Mouse (Mus musculus) neural tube, embryonic 11.5 days (tissue): ENCODE measurements around the gene Igfbp4. TPM values are rescaled to one million over a fixed set of nuclear protein-coding genes. Genes with fewer than 3 reads are reported as not detected.

ENCODE experiments used
- ATAC-seq: fragments of 200-750 bp; cut with Nextera tagmentation; 2 replicates; pipeline ENCODE4 v1.8.0; 2017; ENCODE audit warnings: moderate number of reproducible peaks, mild to moderate bottlenecking, moderate TSS enrichment, moderate library complexity; ENCODE audit not compliant: insufficient read depth, low FRiP score, low TSS enrichment
- DNase-seq: peaks from one replicate; pipeline ENCODE4 v3.0.0-alpha.2; 2015; ENCODE audit warnings: low spot score
- H3K27ac ChIP-seq: fragments of 300-500 bp; sonication (generic); 2 replicates; pipeline ENCODE4 v1.5.1; 2014; ENCODE audit warnings: low read depth, mild to moderate bottlenecking, low read length
- H3K27me3 ChIP-seq: fragments of 300-500 bp; sonication (generic); 2 replicates; pipeline ENCODE4 v1.6.1; 2014; ENCODE audit warnings: mild to moderate bottlenecking, low read length, mixed read lengths; ENCODE audit not compliant: control insufficient read depth, insufficient read depth
- H3K36me3 ChIP-seq: fragments of 300-500 bp; sonication (generic); 2 replicates; pipeline ENCODE4 v1.6.1; 2014; ENCODE audit warnings: mild to moderate bottlenecking, low read length, moderate library complexity, mixed read lengths; ENCODE audit not compliant: control insufficient read depth, insufficient read depth
- H3K4me1 ChIP-seq: fragments of 300-500 bp; sonication (generic); 2 replicates; pipeline ENCODE4 v1.6.1; 2014; ENCODE audit warnings: low read length, mixed read lengths; ENCODE audit not compliant: control insufficient read depth, insufficient read depth
- H3K4me2 ChIP-seq: fragments of 300-500 bp; sonication (generic); 2 replicates; pipeline ENCODE4 v1.6.1; 2014; ENCODE audit warnings: low read depth, mild to moderate bottlenecking, moderate library complexity
- H3K4me3 ChIP-seq: fragments of 300-500 bp; sonication (generic); 2 replicates; pipeline ENCODE4 v1.5.1; 2014; ENCODE audit warnings: low read depth, low read length
- H3K9ac ChIP-seq: fragments of 300-500 bp; sonication (generic); 2 replicates; pipeline ENCODE4 v1.6.1; 2014; ENCODE audit warnings: mild to moderate bottlenecking, low read length
- H3K9me3 ChIP-seq: fragments of 300-500 bp; sonication (generic); 2 replicates; pipeline ENCODE4 v1.6.1; 2016; ENCODE audit warnings: low read length; ENCODE audit not compliant: control insufficient read depth
- WGBS: fragments of 180-500 bp; shearing (Covaris S2); extraction: QIAGEN DNeasy Blood & Tissue Kit; methylation state at CpG from one replicate; pipeline ENCODE4 v1.1.7; 2014; 5-methylcytosine and 5-hydroxymethylcytosine counted together
- polyA plus RNA-seq: library from polyadenylated mRNA; unstranded; fragments of >200 nt; fragmentation: Nextera tagmentation; extraction: Ambion mirVana; gene quantifications from 2 replicates; pipeline ENCODE4 v1.2.1, GENCODE M21; 2014

The Igfbp4 gene
- polyA plus RNA-seq, 1 experiment from 2014 or later, result 365 TPM

DNA sequence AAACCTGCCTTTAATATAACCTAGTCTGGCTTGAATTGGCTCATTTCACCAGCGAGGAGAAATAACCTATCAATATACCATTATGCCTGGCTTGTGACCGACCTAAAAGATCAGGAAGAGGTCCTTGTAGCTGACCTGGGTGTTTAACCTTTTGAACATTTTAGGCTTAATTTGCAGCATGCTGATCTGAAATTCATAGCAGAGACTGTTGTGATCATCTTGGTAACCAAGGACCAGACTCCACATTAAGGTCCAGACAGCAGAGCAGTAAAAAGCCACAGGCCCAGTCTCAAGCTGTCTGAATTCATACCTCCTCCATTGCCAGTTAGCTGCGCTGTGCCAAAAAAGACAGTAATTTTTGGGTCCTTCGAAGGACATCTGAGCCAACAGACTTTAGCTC is 54.7 kb downstream of the Igfbp4 start:
- H3K4me2 ChIP-seq, result no peak overlapping the region
- DNase-seq, result no peak
- no peaks in the 10 kb centered on the region for H3K27me3 ChIP-seq
- H3K27ac ChIP-seq, result no peak overlapping the region
- H3K4me3 ChIP-seq, result no peak overlapping the region
- no peaks in the 10 kb centered on the region for H3K9me3 ChIP-seq
- H3K36me3 ChIP-seq, result no peaks in the 10 kb centered on the region
- no peak for ATAC-seq
- no peaks in the 10 kb centered on the region for H3K4me1 ChIP-seq
- WGBS, result 71% methylated on average over 4 of the region's 4 CpGs
- no peak overlapping the region for H3K9ac ChIP-seq

- Histone ChIP-seq H3K4me1 (no peaks in the 10 kb centered on the region), H3K9ac (no peak overlapping the region), H3K9me3 (no peaks in the 10 kb centered on the region), H3K27me3 (no peaks in the 10 kb centered on the region), H3K27ac (no peak overlapping the region), H3K36me3 (no peaks in the 10 kb centered on the region), H3K4me2 (no peak overlapping the region), H3K4me3 (no peak overlapping the region)
- DNase-seq, result no peak
- ATAC-seq, result no peak
- 81% methylated on average over 4 of the region's 4 CpGs for WGBS
Observed at GRCm38 (mm10) chr11:99096417-99096816, 55.4 kb downstream of the Igfbp4 start.

DNA sequence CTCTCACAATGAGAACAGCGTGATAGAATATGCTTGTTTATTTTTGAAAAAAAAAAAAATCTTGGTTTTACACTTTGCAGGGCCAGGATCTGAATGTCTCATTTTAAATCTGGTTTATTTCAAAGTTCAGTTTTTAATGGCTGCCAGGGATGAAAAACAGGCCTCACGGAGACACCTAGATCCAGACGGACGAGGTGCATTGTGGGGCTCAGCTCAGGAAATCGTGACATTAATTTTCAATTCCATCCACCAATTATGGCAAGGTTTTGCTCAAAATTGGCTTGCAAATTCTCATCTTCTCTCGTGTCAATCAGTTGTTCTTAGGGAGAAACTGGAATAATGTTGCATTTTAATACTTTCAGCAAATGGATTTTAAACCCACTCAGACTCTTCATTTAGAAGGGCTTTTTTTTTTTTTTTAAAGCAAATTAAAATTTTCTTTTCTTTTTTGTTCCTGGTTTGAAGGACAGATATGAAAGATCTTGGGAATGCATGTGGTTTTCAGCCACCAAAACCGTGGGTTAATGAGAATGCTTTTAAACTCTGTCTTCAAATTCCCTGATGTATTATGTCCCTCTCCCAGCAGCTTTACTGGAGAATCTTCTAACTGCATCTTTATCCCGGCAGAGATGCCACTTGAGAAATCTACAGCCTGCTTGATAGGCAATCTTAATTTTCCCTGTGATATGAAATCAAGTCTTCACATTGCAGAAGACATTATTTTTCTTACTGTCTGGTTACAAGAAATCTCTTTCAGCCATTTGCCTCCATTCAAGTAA is 56.1 kb downstream of the Igfbp4 start:
- H3K4me1 ChIP-seq, result no peaks in the 10 kb centered on the region
- no peak overlapping the region for H3K4me2 ChIP-seq
- no peaks in the 10 kb centered on the region for H3K27me3 ChIP-seq
- no peaks in the 10 kb centered on the region for H3K9me3 ChIP-seq
- H3K36me3 ChIP-seq, result no peaks in the 10 kb centered on the region
- 84% methylated on average over 8 of the region's 8 CpGs for WGBS
- H3K9ac ChIP-seq, result no peak overlapping the region
- H3K4me3 ChIP-seq, result no peak overlapping the region
- DNase-seq, result no peak
- ATAC-seq, result no peak
- no peak overlapping the region for H3K27ac ChIP-seq

- no peak for DNase-seq
- WGBS, result 90% methylated on average over 9 of the region's 9 CpGs
- ATAC-seq, result no peak
Observed at GRCm38 (mm10) chr11:99098924-99099323, 57.9 kb downstream of the Igfbp4 start.

GRCm38 (mm10) chr11:99099516-99099915 is 58.5 kb downstream of the Igfbp4 start:
- Histone ChIP-seq H3K9me3 (no peaks in the 10 kb centered on the region), H3K27me3 (no peaks in the 10 kb centered on the region), H3K36me3 (no peaks in the 10 kb centered on the region), H3K4me3 (no peak overlapping the region), H3K4me1 (no peaks in the 10 kb centered on the region), H3K4me2 (no peak overlapping the region), H3K9ac (no peak overlapping the region), H3K27ac (no peak overlapping the region)
- WGBS, result 85% methylated on average over 7 of the region's 7 CpGs
- DNase-seq (no peak), ATAC-seq (no peak)

More at GRCm38 (mm10) chr11:99098924-99099323, 57.9 kb downstream of the Igfbp4 start:
- no peaks in the 10 kb centered on the region for H3K36me3 ChIP-seq
- no peak overlapping the region for H3K4me2 ChIP-seq
- H3K9ac ChIP-seq, result no peak overlapping the region
- H3K27me3 ChIP-seq, result no peaks in the 10 kb centered on the region
- no peak overlapping the region for H3K4me3 ChIP-seq
- no peak overlapping the region for H3K27ac ChIP-seq
- H3K4me1 ChIP-seq, result no peaks in the 10 kb centered on the region
- H3K9me3 ChIP-seq, result no peaks in the 10 kb centered on the region

DNA sequence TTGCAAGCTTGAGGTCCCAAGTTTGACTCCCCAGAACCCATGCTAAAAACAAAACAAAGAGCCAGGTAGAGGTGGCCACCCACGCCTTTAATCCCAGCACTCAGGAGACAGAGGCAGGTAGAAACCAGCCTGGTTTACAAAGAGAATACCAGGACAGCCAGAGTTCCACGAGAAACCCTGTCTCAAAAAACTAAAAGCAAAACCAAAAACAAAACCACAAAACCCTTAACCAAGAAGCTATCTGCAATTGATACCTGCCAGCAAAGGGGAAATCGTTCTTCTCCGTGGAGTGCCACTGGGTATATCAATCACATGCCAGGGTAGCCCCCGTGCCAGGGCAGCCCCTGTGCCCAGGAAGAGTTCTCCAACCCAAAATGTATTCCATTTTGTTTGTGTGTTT is 59.2 kb downstream of the Igfbp4 start:
- DNase-seq (no peak), ATAC-seq (no peak)
- H3K36me3 ChIP-seq, result no peaks in the 10 kb centered on the region
- H3K4me1 ChIP-seq, result no peaks in the 10 kb centered on the region
- no peaks in the 10 kb centered on the region for H3K9me3 ChIP-seq
- H3K27ac ChIP-seq, result no peak overlapping the region
- WGBS, result 82% methylated on average over 5 of the region's 5 CpGs
- no peak overlapping the region for H3K4me3 ChIP-seq
- no peak overlapping the region for H3K4me2 ChIP-seq
- no peaks in the 10 kb centered on the region for H3K27me3 ChIP-seq
- H3K9ac ChIP-seq, result no peak overlapping the region

DNA sequence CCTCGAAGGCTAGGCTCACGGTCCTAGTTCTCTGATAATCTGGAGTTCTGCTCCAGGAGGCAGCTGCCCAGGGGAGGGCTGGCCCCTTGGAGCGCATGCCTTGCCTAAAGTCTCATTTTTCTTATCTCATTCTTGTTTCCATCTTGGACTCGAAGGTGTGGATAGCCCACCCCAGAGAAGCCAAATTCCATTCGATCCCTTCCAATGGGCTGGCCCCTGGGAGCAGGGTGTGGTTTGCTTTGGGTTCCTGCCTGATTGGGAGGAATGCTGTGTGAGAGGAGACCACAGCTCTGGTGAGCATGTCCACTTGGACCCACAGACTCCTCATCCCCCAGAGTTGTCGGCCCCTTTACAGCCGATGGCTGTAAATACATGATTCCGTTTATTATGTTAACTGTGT is 60.6 kb downstream of the Igfbp4 start:
- H3K27ac ChIP-seq, result no peak overlapping the region
- H3K9ac ChIP-seq, result no peak overlapping the region
- 91% methylated on average over 8 of the region's 8 CpGs for WGBS

DNA sequence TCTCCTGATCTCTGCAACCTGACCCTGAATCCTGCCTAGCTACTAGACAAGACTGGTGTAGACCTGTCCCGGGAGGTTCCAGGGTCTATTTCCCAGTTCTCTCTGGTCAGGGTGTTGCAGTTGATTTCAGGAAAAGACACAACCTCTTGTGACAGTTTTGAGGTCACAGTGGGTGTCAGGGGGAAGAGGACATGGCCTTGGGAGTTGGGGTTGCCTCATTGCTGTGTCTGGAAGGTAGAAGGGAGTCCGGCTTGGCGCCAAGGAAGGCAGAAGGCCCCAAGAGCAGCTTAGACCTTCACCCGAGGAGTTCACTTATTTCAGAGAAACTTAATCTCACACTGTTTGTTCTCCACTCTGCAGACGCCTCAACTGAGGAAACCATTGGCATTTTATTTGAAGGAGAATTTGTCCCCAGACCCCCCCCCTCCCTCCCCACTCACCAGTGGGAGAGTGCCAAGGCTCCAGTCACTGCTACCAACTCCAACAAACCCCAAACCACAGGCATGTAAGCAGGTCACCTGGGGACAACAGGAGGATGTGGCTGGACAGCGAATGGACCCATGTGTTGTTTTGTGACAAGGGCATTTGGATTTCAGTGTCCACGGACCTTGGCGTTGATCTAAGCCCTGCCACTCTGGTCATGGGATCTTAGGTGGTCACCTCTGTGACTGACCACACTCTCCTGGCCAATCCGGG is 61.7 kb downstream of the Igfbp4 start:
- Histone ChIP-seq H3K4me3 (no peak overlapping the region), H3K27ac (no peak overlapping the region), H3K4me2 (no peak overlapping the region), H3K9ac (no peak overlapping the region), H3K4me1 (0 out of 2 replicates have a peak, but pooled peaks cover 5% of the 10 kb centered on the region), H3K9me3 (no peaks in the 10 kb centered on the region), H3K27me3 (no peaks in the 10 kb centered on the region), H3K36me3 (no peaks in the 10 kb centered on the region)
- DNase-seq (no peak), ATAC-seq (no peak)
- WGBS, result 87% methylated on average over 9 of the region's 9 CpGs

More for the DNA sequence above, 60.6 kb downstream of the Igfbp4 start:
- H3K4me3 ChIP-seq, result no peak overlapping the region
- no peaks in the 10 kb centered on the region for H3K9me3 ChIP-seq
- H3K27me3 ChIP-seq, result no peaks in the 10 kb centered on the region
- no peak overlapping the region for H3K4me2 ChIP-seq
- no peaks in the 10 kb centered on the region for H3K36me3 ChIP-seq
- DNase-seq (no peak), ATAC-seq (no peak)
- no peaks in the 10 kb centered on the region for H3K4me1 ChIP-seq
